Mouse (Mus musculus) forebrain, embryonic 11.5 days (tissue): ENCODE results near the gene Lpxn. TPM values are rescaled to one million over a fixed set of nuclear protein-coding genes. Genes with fewer than 3 reads are reported as not detected.

Experiments
- polyA plus RNA-seq: library from polyadenylated mRNA; unstranded; fragments of >200 nt; fragmentation: Nextera tagmentation; extraction: Ambion mirVana; gene quantifications from 2 replicates; pipeline ENCODE4 v1.2.1, GENCODE M21; 2014

Lpxn gene
- polyA plus RNA-seq, 1 experiment from 2014 or later: 1.2 TPM

Other genes starting within 250 kb of the Lpxn start
- gene Gm4952, start 196.2 kb upstream of the Lpxn start, polyA plus RNA-seq: not detected in 2 replicates
- not detected in 2 replicates for gene Glyat, start 162.9 kb upstream of the Lpxn start, polyA plus RNA-seq
- not detected in 2 replicates for gene Olfr1442, start 125.8 kb upstream of the Lpxn start, polyA plus RNA-seq
- not detected in 2 replicates for gene Olfr1443, start 118.1 kb upstream of the Lpxn start, polyA plus RNA-seq
- not detected in 2 replicates for gene Keg1, start 100.4 kb upstream of the Lpxn start, polyA plus RNA-seq
- 0.37 and 0.80 TPM in 2 replicates for gene Cntf, start 30.6 kb upstream of the Lpxn start, polyA plus RNA-seq
- gene Zfp91, start 67 bp upstream of the Lpxn start, polyA plus RNA-seq: 11.6 and 11.9 TPM in 2 replicates
- not detected in 2 replicates for gene Gm5244, start 50.5 kb downstream of the Lpxn start, polyA plus RNA-seq
- not detected in 2 replicates for gene Olfr1444, start 61.1 kb downstream of the Lpxn start, polyA plus RNA-seq
- not detected in 2 replicates for gene Olfr1445, start 87.7 kb downstream of the Lpxn start, polyA plus RNA-seq
- not detected in 2 replicates for gene Olfr1446, start 97.3 kb downstream of the Lpxn start, polyA plus RNA-seq
- gene Olfr1447, start 107.5 kb downstream of the Lpxn start, polyA plus RNA-seq: not detected in 2 replicates
- not detected in 2 replicates for gene Olfr1448, start 128.2 kb downstream of the Lpxn start, polyA plus RNA-seq
- gene Olfr1449, start 134.6 kb downstream of the Lpxn start, polyA plus RNA-seq: not detected in 2 replicates
- not detected in 2 replicates for gene Olfr1450, start 154.1 kb downstream of the Lpxn start, polyA plus RNA-seq
- gene Olfr1451, start 198.8 kb downstream of the Lpxn start, polyA plus RNA-seq: not detected in 2 replicates
- gene Olfr1453, start 232.1 kb downstream of the Lpxn start, polyA plus RNA-seq: not detected in 2 replicates